In genomic region chr9:27509157-27509556, GRCm38 (mm10) we compare ENCODE assay signal across 22 mouse cellular contexts.
DNase-seq lines count a peak whose midpoint lies in the region; ATAC-seq and TF ChIP-seq lines count a peak whose summit lies in the region.
"Had no signal": no experiment of that assay in that cellular context is flagged by ENCODE, and none has a peak within 500 bp of the region (broad histone marks: within the 10 kb centered on the region; RNA-seq: fewer than 3 reads in every experiment).

No protein-coding gene starts in this region.

- H3K36me3 ChIP-seq in forebrain, postnatal 0 days (ENCODE audit: insufficient read depth), result no peaks in the 10 kb centered on the region
- no peaks in the 10 kb centered on the region for H3K36me3 ChIP-seq in forebrain, embryonic 12.5 days (replicated peaks)
- no peaks in the 10 kb centered on the region for H3K36me3 ChIP-seq in neural tube, embryonic 15.5 days
- H3K36me3 ChIP-seq: embryonic facial prominence, embryonic 12.5 days; heart, embryonic 12.5 days; hindbrain, embryonic 10.5 days had no signal

- H3K9ac ChIP-seq in forebrain, postnatal 0 days, result no peak overlapping the region
- no peak overlapping the region for H3K9ac ChIP-seq in forebrain, embryonic 12.5 days
- no peak overlapping the region for H3K9ac ChIP-seq in neural tube, embryonic 15.5 days (replicated peaks)
- H3K9ac ChIP-seq: embryonic facial prominence, embryonic 12.5 days; heart, embryonic 12.5 days; hindbrain, embryonic 14.5 days had no signal

- TF ChIP-seq POLR2A in brain, embryonic 14.5 days (IDR thresholded peaks at IDR 0.05; ENCODE audit: borderline replicate concordance, extremely low read depth, insufficient read depth, insufficient read length, poor library complexity, severe bottlenecking), result no peak

- no peak for TF ChIP-seq CTCF in forebrain, postnatal 0 days (IDR thresholded peaks at IDR 0.05; ENCODE audit: low read depth)
- no peak for TF ChIP-seq CTCF in brain, embryonic 14.5 days (IDR thresholded peaks at IDR 0.05; ENCODE audit: borderline replicate concordance, extremely low read depth, insufficient read depth, insufficient read length)

- H3K4me2 ChIP-seq in forebrain, postnatal 0 days (ENCODE audit: low read depth), result no peak overlapping the region
- H3K4me2 ChIP-seq in forebrain, embryonic 12.5 days, result no peak overlapping the region
- H3K4me2 ChIP-seq in neural tube, embryonic 15.5 days, result no peak overlapping the region
- H3K4me2 ChIP-seq: embryonic facial prominence, embryonic 12.5 days; heart, embryonic 12.5 days; hindbrain, embryonic 14.5 days had no signal

- no peaks in the 10 kb centered on the region for H3K4me1 ChIP-seq in forebrain, postnatal 0 days (ENCODE audit: insufficient read depth)
- no peaks in the 10 kb centered on the region for H3K4me1 ChIP-seq in forebrain, embryonic 12.5 days
- H3K4me1 ChIP-seq in neural tube, embryonic 15.5 days, result no peaks in the 10 kb centered on the region
- H3K4me1 ChIP-seq: embryonic facial prominence, embryonic 12.5 days; heart, embryonic 12.5 days; hindbrain, embryonic 10.5 days had no signal

- DNase-seq in forebrain, postnatal 0 days, result peak; percentile 74
- DNase-seq in right cerebral cortex, adult 18-20 months, result peak; percentile 12
- no peak for DNase-seq in right cerebral cortex, postnatal 25 days
- DNase-seq in brain, embryonic 14.5 days (ENCODE audit: low read depth), result peak; percentile 44
- DNase-seq in layer of hippocampus, adult 8-10 months (ENCODE audit: low spot score in 2 of 2), result peak; percentile 41 to 53
- DNase-seq in kidney, adult 11 months, result no peak
- DNase-seq: adrenal gland, postnatal 14 days; cerebellum, adult 11-12 months; cerebellum, adult 9-10 months; cerebellum, postnatal 25 days; gastrocnemius, adult 2 months; gastrocnemius, postnatal 25 days had no signal

- no peaks in the 10 kb centered on the region for H3K9me3 ChIP-seq in forebrain, postnatal 0 days (ENCODE audit: low read length)
- H3K9me3 ChIP-seq in forebrain, embryonic 12.5 days, result no peaks in the 10 kb centered on the region
- no peaks in the 10 kb centered on the region for H3K9me3 ChIP-seq in neural tube, embryonic 15.5 days (replicated peaks)
- H3K9me3 ChIP-seq: embryonic facial prominence, embryonic 12.5 days; heart, embryonic 12.5 days had no signal

- WGBS in forebrain, postnatal 0 days, result 20% methylated on average over 5 of the region's 5 CpGs
- 75% methylated on average over 5 of the region's 5 CpGs for WGBS in forebrain, embryonic 12.5 days
- 86% methylated on average over 5 of the region's 5 CpGs for WGBS in neural tube, embryonic 15.5 days

- no peaks in the 10 kb centered on the region for H3K27me3 ChIP-seq in forebrain, postnatal 0 days (ENCODE audit: insufficient read depth, low read length)
- no peaks in the 10 kb centered on the region for H3K27me3 ChIP-seq in forebrain, embryonic 12.5 days
- no peaks in the 10 kb centered on the region for H3K27me3 ChIP-seq in neural tube, embryonic 15.5 days (replicated peaks)
- H3K27me3 ChIP-seq: CH12.LX; embryonic facial prominence, embryonic 12.5 days; heart, embryonic 12.5 days had no signal

- ATAC-seq in forebrain, postnatal 0 days, result peak; percentile 76
- ATAC-seq in forebrain, embryonic 12.5 days (ENCODE audit: low FRiP score), result no peak
- ATAC-seq in neural tube, embryonic 15.5 days (ENCODE audit: low FRiP score), result no peak
- ATAC-seq: activated CD4-positive, CD25-positive, alpha-beta regulatory T cell, adult 4 months; forebrain, embryonic 14.5 days; Patski had no signal

- H3K27ac ChIP-seq in forebrain, postnatal 0 days (ENCODE audit: low read depth, low read length), result peak overlapping the region; percentile 42; the same call in 1 of the 2 replicates
- H3K27ac ChIP-seq in forebrain, embryonic 12.5 days, result no peak overlapping the region
- no peak overlapping the region for H3K27ac ChIP-seq in neural tube, embryonic 15.5 days (replicated peaks)
- H3K27ac ChIP-seq: embryonic facial prominence, embryonic 12.5 days; gastrocnemius, adult 2 months; hindbrain, embryonic 10.5 days; hindbrain, embryonic 14.5 days had no signal

- H3K4me3 ChIP-seq in forebrain, postnatal 0 days (ENCODE audit: low read depth, low read length), result no peak overlapping the region
- H3K4me3 ChIP-seq in forebrain, embryonic 12.5 days (replicated peaks), result no peak overlapping the region
- H3K4me3 ChIP-seq in neural tube, embryonic 15.5 days (replicated peaks), result no peak overlapping the region
- H3K4me3 ChIP-seq: embryonic facial prominence, embryonic 12.5 days; gastrocnemius, adult 2 months; heart, embryonic 12.5 days; hindbrain, embryonic 10.5 days had no signal

Comparison
In these comparisons a context has a peak if more than half of its experiments do, and no peak if none do; other contexts are left out.
1. DNase-seq: peak in forebrain, postnatal 0 days (single experiment), right cerebral cortex, adult 18-20 months (single experiment), brain, embryonic 14.5 days (single experiment) and layer of hippocampus, adult 8-10 months (2 of 2); none in right cerebral cortex, postnatal 25 days (single experiment) and kidney, adult 11 months (single experiment).